Mouse (Mus musculus) liver, embryonic 12.5 days (tissue): ENCODE data around the gene Olfr1491. TPM values are rescaled to one million over a fixed set of nuclear protein-coding genes. Genes with fewer than 3 reads are reported as not detected.

ENCODE experiments used
- ATAC-seq: fragments of 200-750 bp; cut with Nextera tagmentation; 2 replicates; pipeline ENCODE4 v1.8.0; 2017; ENCODE audit warnings: moderate number of reproducible peaks, mild to moderate bottlenecking, moderate library complexity
- H3K27ac ChIP-seq: fragments of 300-500 bp; sonication (generic); 2 replicates; pipeline ENCODE4 v1.5.1; 2016; ENCODE audit warnings: mild to moderate bottlenecking
- H3K27me3 ChIP-seq: fragments of 300-500 bp; sonication (generic); replicated peaks from 2 replicates; pipeline ENCODE4 v1.6.1; 2016; ENCODE audit warnings: mild to moderate bottlenecking, moderate library complexity
- H3K36me3 ChIP-seq: fragments of 300-500 bp; sonication (generic); 2 replicates; pipeline ENCODE4 v1.6.1; 2016; ENCODE audit warnings: mild to moderate bottlenecking, moderate library complexity
- H3K4me1 ChIP-seq: fragments of 300-500 bp; sonication (generic); 2 replicates; pipeline ENCODE4 v1.6.1; 2016
- H3K4me2 ChIP-seq: fragments of 300-500 bp; sonication (generic); 2 replicates; pipeline ENCODE4 v1.6.1; 2016; ENCODE audit warnings: mild to moderate bottlenecking, moderate library complexity
- H3K4me3 ChIP-seq: fragments of 300-500 bp; sonication (generic); 2 replicates; pipeline ENCODE4 v1.5.1; 2016; ENCODE audit warnings: mild to moderate bottlenecking, moderate library complexity
- H3K9ac ChIP-seq: fragments of 300-500 bp; sonication (generic); 2 replicates; pipeline ENCODE4 v1.6.1; 2016; ENCODE audit warnings: mild to moderate bottlenecking, moderate library complexity
- H3K9me3 ChIP-seq: fragments of 300-500 bp; sonication (generic); replicated peaks from 2 replicates; pipeline ENCODE4 v1.6.1; 2016; ENCODE audit warnings: mild to moderate bottlenecking, moderate library complexity
- WGBS: fragments of 180-500 bp; shearing (Covaris S2); methylation state at CpG from one replicate; pipeline ENCODE4 v1.1.7; 2016; ENCODE audit not compliant: insufficient replicate concordance; 5-methylcytosine and 5-hydroxymethylcytosine counted together
- polyA plus RNA-seq: library from polyadenylated mRNA; unstranded; fragments of >200 nt; fragmentation: Nextera tagmentation; extraction: Ambion mirVana; gene quantifications from 2 replicates; pipeline ENCODE4 v1.2.1, GENCODE M21; 2016

Olfr1491 gene
- not detected in 2 replicates for polyA plus RNA-seq

GRCm38 (mm10) chr19:13696968-13697367 is at the start of gene Olfr1491:
Gene Olfr1491, plus strand, starts transcription at chr19:13697268.
- Histone ChIP-seq H3K4me3 (no peak within 1 kb of the TSS), H3K27ac (no peak within 1 kb of the TSS), H3K9ac (no peak within 1 kb of the TSS), H3K36me3 (no peaks in the 10 kb centered on the region), H3K4me1 (no peaks in the 10 kb centered on the region), H3K9me3 (no peaks in the 10 kb centered on the region), H3K4me2 (no peak within 1 kb of the TSS), H3K27me3 (no peaks in the 10 kb centered on the region)
- 50% methylated on average over 3 of the region's 3 CpGs for WGBS
- no peak for ATAC-seq

GRCm38 (mm10) chr19:13650791-13651190 is 46.3 kb upstream of the Olfr1491 start, which contains the start of gene Olfr1490:
Gene Olfr1490, plus strand, starts transcription at chr19:13651091.
- H3K36me3 ChIP-seq, result no peaks in the 10 kb centered on the region
- H3K9ac ChIP-seq, result no peak within 1 kb of the TSS
- no peak for ATAC-seq
- no peaks in the 10 kb centered on the region for H3K4me1 ChIP-seq
- no peak within 1 kb of the TSS for H3K4me2 ChIP-seq
- 39% methylated on average over 1 of the region's 1 CpGs for WGBS
- H3K27ac ChIP-seq, result no peak within 1 kb of the TSS
- no peaks in the 10 kb centered on the region for H3K9me3 ChIP-seq
- no peak within 1 kb of the TSS for H3K4me3 ChIP-seq
- H3K27me3 ChIP-seq, result no peaks in the 10 kb centered on the region

GRCm38 (mm10) chr19:13722978-13723377 is 25.9 kb downstream of the Olfr1491 start, which contains the start of gene Olfr1493-ps1:
Gene Olfr1493-ps1, plus strand, starts transcription at chr19:13723278.
- 37% methylated on average over 2 of the region's 2 CpGs for WGBS
- H3K4me2 ChIP-seq, result no peak within 1 kb of the TSS
- ATAC-seq, result no peak
- H3K4me3 ChIP-seq, result no peak within 1 kb of the TSS
- H3K4me1 ChIP-seq, result no peaks in the 10 kb centered on the region
- no peaks in the 10 kb centered on the region for H3K36me3 ChIP-seq
- no peak within 1 kb of the TSS for H3K27ac ChIP-seq
- no peak within 1 kb of the TSS for H3K9ac ChIP-seq
- H3K9me3 ChIP-seq, result 0 out of 2 replicates have a peak, but pooled peaks cover 5% of the 10 kb centered on the region
- no peaks in the 10 kb centered on the region for H3K27me3 ChIP-seq

GRCm38 (mm10) chr19:13739428-13739827 is 42.4 kb downstream of the Olfr1491 start, which contains the start of gene Olfr1494:
Gene Olfr1494, plus strand, starts transcription at chr19:13739728.
- Histone ChIP-seq H3K4me1 (no peaks in the 10 kb centered on the region), H3K4me2 (no peak within 1 kb of the TSS), H3K27ac (no peak within 1 kb of the TSS), H3K9ac (no peak within 1 kb of the TSS), H3K27me3 (no peaks in the 10 kb centered on the region), H3K36me3 (no peaks in the 10 kb centered on the region), H3K9me3 (no peaks in the 10 kb centered on the region), H3K4me3 (no peak within 1 kb of the TSS)
- no peak for ATAC-seq
- WGBS, result 77% methylated on average over 4 of the region's 4 CpGs

GRCm38 (mm10) chr19:13749366-13749765 is 52.3 kb downstream of the Olfr1491 start:
- H3K9me3 ChIP-seq, result no peaks in the 10 kb centered on the region
- no peak for ATAC-seq
- WGBS, result 55% methylated on average over 1 of the region's 1 CpGs

More at GRCm38 (mm10) chr19:13749366-13749765, 52.3 kb downstream of the Olfr1491 start:
- Histone ChIP-seq H3K4me1 (no peaks in the 10 kb centered on the region), H3K4me3 (no peak overlapping the region), H3K36me3 (no peaks in the 10 kb centered on the region), H3K27ac (no peak overlapping the region), H3K4me2 (no peak overlapping the region), H3K27me3 (no peaks in the 10 kb centered on the region), H3K9ac (no peak overlapping the region)

Other genes starting within 250 kb of the Olfr1491 start
- gene Olfr1472, start 241.2 kb upstream of the Olfr1491 start, polyA plus RNA-seq, result not detected in 2 replicates
- gene Olfr1474, start 227.7 kb upstream of the Olfr1491 start, polyA plus RNA-seq, result not detected in 2 replicates
- gene Olfr1475, start 217.1 kb upstream of the Olfr1491 start, polyA plus RNA-seq, result not detected in 2 replicates
- gene Olfr1477, start 196.7 kb upstream of the Olfr1491 start, polyA plus RNA-seq, result not detected in 2 replicates
- not detected in 2 replicates for gene Olfr1480, start 169.4 kb upstream of the Olfr1491 start, polyA plus RNA-seq
- gene Olfr1484, start 113.8 kb upstream of the Olfr1491 start, polyA plus RNA-seq, result not detected in 2 replicates
- gene Olfr1487, start 79.9 kb upstream of the Olfr1491 start, polyA plus RNA-seq, result not detected in 2 replicates
- not detected in 2 replicates for gene Olfr1489, start 65.6 kb upstream of the Olfr1491 start, polyA plus RNA-seq
- not detected in 2 replicates for gene Olfr1490, start 46.2 kb upstream of the Olfr1491 start, polyA plus RNA-seq
- not detected in 2 replicates for gene Olfr1493-ps1, start 26.0 kb downstream of the Olfr1491 start, polyA plus RNA-seq
- not detected in 2 replicates for gene Olfr1494, start 42.5 kb downstream of the Olfr1491 start, polyA plus RNA-seq
- gene Olfr1495, start 67.3 kb downstream of the Olfr1491 start, polyA plus RNA-seq, result not detected in 2 replicates
- gene Olfr1496, start 80.6 kb downstream of the Olfr1491 start, polyA plus RNA-seq, result not detected in 2 replicates
- not detected in 2 replicates for gene Olfr1497, start 100.9 kb downstream of the Olfr1491 start, polyA plus RNA-seq
- gene Olfr1499, start 122.2 kb downstream of the Olfr1491 start, polyA plus RNA-seq, result not detected in 2 replicates
- gene Olfr1500, start 133.2 kb downstream of the Olfr1491 start, polyA plus RNA-seq, result not detected in 2 replicates
- gene Olfr1501, start 153.4 kb downstream of the Olfr1491 start, polyA plus RNA-seq, result not detected in 2 replicates
- not detected in 2 replicates for gene Olfr1502, start 164.5 kb downstream of the Olfr1491 start, polyA plus RNA-seq
- not detected in 2 replicates for gene Olfr1504, start 200.7 kb downstream of the Olfr1491 start, polyA plus RNA-seq
- gene Olfr1505, start 216.3 kb downstream of the Olfr1491 start, polyA plus RNA-seq, result not detected in 2 replicates